Mouse (Mus musculus) bone marrow, adult 2 months (tissue): ENCODE measurements around the gene Chil6.

ENCODE experiments used
- CTCF ChIP-seq: fragments of 200-500 bp; IDR thresholded peaks from 2 replicates; pipeline ENCODE4 v1.5.1; 2011; ENCODE audit warnings: low read length, control low read depth; ENCODE audit not compliant: control insufficient read depth, insufficient read depth
- POLR2A ChIP-seq: fragments of 200-500 bp; IDR thresholded peaks from 2 replicates; pipeline ENCODE4 v1.6.1; 2011; ENCODE audit warnings: low read depth, mild to moderate bottlenecking, control low read depth, low read length, borderline replicate concordance; ENCODE audit not compliant: control insufficient read depth

DNA sequence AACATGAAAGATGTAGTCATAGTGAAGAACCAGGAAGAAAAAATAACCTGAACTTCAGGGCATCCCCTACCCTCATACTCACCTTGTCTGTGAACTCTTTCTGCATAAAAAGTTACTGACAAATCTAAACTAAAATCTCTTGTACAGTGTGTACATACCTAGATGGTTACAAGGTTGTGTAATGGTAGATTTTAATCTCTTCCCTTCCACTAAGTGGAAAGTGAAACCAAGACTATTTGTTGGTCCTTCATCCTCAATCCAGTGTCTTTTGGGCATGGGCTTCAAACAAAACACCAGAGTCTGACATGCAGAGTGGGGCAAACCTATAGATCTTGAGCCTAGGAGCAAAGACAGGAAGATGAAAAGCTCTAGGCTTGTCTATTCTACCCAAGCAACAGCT is 43.0 kb upstream of the Chil6 start:
- TF ChIP-seq CTCF: no peak
- no peak for TF ChIP-seq POLR2A
